Mouse (Mus musculus) megakaryocyte, embryonic 14.5 days (primary cell): Measurements from ENCODE around the gene Lrmda.

ENCODE experiments used
- FLI1 ChIP-seq: IDR thresholded peaks from 2 replicates; pipeline ENCODE4 v1.6.1; 2012; ENCODE audit warnings: low read length, inconsistent platforms, mixed read lengths
- GATA1 ChIP-seq: IDR thresholded peaks from 3 replicates; pipeline ENCODE4 v1.6.1; 2012; ENCODE audit warnings: mixed read lengths, low read length, inconsistent platforms, borderline replicate concordance

GRCm38 (mm10) chr14:22161416-22161815 lies 141.9 kb downstream of the Lrmda start:
- TF ChIP-seq GATA1 (no peak), FLI1 (no peak)
